Mouse (Mus musculus) ovary, adult 18-20 months (tissue): ENCODE results near the gene BC052040.

Experiments used
- DNase-seq: peaks from one replicate; pipeline ENCODE4 v3.0.0; 2022; ENCODE audit warnings: low spot score, mixed read lengths

The BC052040 gene

GRCm38 (mm10) chr2:115581241-115581988, at the start of gene BC052040:
BC052040 (plus strand) TSS chr2:115581716.
- DNase-seq: peak; percentile 78

DNA sequence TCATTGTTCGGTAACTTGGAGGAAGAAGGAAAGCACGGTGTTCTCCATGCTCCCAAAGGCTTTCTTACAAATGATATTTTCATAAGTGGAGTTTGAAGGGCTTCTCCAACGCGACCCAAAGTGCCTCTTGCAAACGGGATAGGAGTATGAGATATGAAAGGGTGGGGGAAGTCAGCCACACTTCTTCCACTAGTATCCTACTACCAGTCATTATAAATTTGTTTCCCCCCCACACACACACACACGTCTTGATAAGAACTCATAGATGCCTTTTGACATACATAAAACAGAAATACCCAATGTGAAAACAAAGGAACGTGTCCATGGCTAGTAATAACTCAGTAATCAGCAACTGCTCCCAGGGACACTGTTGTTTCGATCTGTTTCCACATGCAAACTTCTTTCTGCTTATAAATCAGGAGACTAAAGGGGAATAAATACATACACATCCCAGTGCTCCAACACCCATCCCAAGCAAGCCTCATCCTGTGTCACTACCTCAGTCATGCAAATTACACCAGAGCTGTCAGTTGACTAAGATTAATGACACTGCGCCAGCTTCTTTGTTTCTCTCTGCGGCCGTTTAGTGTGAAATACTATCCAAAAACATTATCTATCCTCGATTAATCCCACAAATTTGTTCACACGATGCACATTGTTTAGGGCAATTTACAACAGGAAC, 43.4 kb upstream of the BC052040 start:
- DNase-seq: no peak

GRCm38 (mm10) chr2:115538691-115539283, 42.7 kb upstream of the BC052040 start:
- DNase-seq: no peak

DNA sequence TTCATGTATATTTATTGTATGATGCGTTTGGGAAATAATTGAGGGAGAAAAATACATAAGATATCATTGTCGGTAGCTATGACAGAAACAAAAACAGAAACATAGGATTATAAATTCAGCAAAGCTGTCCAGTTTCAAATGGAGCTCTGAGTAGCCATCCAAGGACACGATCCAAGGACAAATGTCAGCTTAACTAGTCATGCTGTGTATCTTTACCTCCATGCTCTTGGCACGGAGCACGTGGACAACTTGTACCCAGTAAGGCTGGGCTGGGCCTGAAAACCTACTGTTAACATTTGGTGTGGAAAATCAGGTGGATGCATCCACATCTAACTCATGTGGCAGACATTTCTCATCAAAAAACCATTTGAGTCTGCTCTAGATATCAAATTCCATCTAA, 41.8 kb upstream of the BC052040 start:
- DNase-seq: no peak

GRCm38 (mm10) chr2:115542401-115543123, 39.0 kb upstream of the BC052040 start:
- no peak for DNase-seq

DNA sequence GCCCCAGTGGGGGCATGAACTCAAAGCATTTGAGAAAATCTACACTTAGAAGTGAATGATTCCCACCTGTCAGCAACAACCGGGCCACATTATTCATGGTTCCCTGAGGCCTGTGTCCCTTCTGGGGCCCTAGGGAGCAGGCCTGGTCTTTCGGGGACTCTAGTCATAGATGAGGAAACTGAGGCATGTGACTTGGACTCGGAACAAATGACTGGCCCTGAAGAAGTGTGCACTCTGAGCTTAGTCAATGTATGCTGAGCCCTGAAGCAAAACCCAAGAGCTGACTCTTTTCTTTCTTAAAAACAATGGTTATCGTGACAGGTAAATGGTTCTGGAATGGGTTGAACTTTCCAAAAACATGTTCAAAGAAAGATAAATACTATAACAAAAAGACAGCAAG, 38.3 kb upstream of the BC052040 start:
- DNase-seq: no peak

GRCm38 (mm10) chr2:115551901-115552300, 29.6 kb upstream of the BC052040 start:
- DNase-seq: no peak

GRCm38 (mm10) chr2:115562155-115562827, 19.2 kb upstream of the BC052040 start:
- no peak for DNase-seq

GRCm38 (mm10) chr2:115563436-115564093, 18.0 kb upstream of the BC052040 start:
- DNase-seq: no peak

GRCm38 (mm10) chr2:115571996-115572395, 9.5 kb upstream of the BC052040 start:
- DNase-seq: no peak

GRCm38 (mm10) chr2:115574802-115575201, 6.7 kb upstream of the BC052040 start:
- no peak for DNase-seq

DNA sequence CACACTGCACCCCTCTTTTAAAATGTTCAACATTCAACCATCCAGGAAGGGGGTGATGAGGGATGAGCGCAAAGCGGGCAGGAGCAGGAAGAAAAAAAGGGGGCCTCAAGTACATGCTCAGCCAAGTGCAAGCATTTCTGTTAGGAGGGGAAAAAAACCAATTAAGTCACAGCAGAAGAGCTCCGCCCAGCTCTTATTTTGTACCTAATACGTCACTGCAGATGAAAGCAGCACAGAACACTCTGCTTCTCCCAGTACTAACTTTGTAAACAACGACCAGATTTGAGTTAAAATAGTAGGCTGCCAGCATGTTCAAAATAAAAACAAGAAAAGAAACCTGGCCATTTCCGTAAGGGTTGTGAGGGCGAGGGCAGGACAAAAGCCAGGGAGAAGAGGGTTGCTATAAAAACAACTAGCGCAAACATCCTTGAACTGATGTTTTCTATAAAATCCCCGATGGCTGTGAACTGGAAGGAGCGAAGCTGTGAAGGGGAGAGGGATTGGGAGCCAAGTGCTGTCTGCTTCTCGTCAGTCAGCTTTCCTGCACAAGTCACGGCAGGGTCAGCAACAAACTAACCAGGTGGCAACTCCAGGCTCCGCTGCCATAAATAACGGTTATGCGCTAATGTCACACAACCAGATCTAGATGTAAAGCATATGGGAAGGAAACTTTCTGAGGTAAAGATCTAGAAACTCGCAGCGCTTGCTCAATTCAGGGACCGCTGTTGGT, 2.2 kb upstream of the BC052040 start:
- no peak for DNase-seq

DNA sequence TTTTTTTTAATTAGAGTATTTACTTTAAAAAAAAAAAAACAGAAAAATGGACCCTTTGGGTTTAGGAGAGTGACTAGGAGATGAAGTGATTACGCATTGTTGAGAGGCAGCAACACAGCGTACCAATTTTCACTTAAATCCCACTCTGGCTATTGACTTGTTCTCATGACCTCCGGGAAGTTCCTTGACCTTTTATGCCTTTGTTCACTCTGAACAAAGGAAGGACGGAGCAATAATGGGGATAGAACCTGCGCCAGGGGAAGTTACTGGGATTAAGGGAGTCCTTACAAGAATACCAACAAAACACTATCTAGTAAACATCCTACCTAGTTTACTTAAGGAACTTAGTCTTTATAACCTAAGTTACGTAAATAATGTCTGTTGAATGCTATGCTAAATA, 1.5 kb upstream of the BC052040 start:
- DNase-seq: no peak

- DNase-seq: no peak
Measured at GRCm38 (mm10) chr2:115581989-115582608, 583 bp downstream of the BC052040 start.

- DNase-seq: no peak
Measured at GRCm38 (mm10) chr2:115583776-115584175, 2.3 kb downstream of the BC052040 start.

- DNase-seq: no peak
Measured at GRCm38 (mm10) chr2:115590602-115591001, 9.1 kb downstream of the BC052040 start.

DNA sequence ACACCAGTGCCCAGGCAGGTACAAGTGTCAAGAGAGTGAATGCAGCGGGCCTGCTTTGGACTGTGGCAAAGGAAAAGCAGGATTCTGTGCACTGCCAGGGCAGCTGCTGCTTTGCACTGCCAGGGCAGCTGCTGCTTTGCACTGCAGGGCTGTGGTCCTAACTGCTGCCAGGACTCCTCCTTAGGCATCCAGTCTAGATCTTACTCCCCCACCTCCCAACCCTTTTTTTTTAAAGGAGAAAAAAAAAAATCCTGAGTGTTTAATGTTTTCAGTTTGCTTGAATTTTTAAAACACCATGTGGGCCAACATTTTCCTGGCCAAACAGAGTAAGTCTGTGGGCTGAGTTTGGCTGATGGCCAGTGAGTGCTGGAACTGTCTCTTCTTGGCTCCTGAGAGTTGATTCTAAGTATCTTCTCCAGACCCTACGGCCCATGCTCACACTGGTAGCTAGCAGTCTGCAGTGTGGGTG, 11.2 kb downstream of the BC052040 start:
- DNase-seq: peak; percentile 75

DNA sequence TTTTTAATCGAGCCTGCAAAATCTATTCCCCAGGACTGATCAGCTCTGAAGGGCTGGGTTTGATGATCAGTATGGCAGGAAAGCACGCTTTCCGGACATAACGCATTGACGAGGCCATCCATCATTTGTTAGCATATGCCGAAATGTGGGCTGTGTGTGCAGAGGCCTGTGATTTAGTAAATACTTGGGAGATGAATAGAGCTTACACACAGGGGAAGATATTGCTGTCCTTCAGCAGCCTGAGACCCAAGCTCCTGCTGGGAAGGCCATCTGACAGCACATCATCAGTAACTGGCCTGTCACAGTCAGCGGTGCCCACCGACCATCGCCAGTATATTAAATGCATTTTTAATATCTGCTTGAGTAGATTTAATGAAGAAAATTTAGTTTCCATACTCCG, 15.5 kb downstream of the BC052040 start:
- DNase-seq: no peak

GRCm38 (mm10) chr2:115598266-115598665, 16.8 kb downstream of the BC052040 start:
- no peak for DNase-seq

- DNase-seq: no peak
Measured at GRCm38 (mm10) chr2:115600724-115601123, 19.2 kb downstream of the BC052040 start.
